Mouse (Mus musculus): ENCODE measurements at regions not wholly inside any gene's neighbourhood (a gene's known extent, or its start where the extent isn't known, plus 50 kb on each side); places are given as distances from the start of the nearest gene placed in this dataset.

- no peak for TF ChIP-seq CTCF (IDR thresholded peaks at IDR 0.05; ENCODE audit: borderline replicate concordance, insufficient read depth, low read depth, low read length)
- TF ChIP-seq POLR2A (IDR thresholded peaks at IDR 0.05; ENCODE audit: borderline replicate concordance, insufficient read depth, low read length), result no peak
These were observed 174.9 kb upstream of the Ctnnb1 start for GRCm38 (mm10) chr9:120754151-120754550.

Measured in cerebellum, adult 2 months (tissue).